Mouse (Mus musculus): ENCODE data around the gene Dna2. TPM values are rescaled to one million over a fixed set of nuclear protein-coding genes. Genes with fewer than 3 reads are reported as not detected.
"Not testable (repeated sequence)": the region's sequence is repeated elsewhere in the genome, so short reads cannot be mapped to it uniquely, and the experiment has no call there.

Dna2 gene
- 36.0 and 39.0 TPM in 2 replicates for polyA plus RNA-seq (2014; fragmentation: Nextera tagmentation; extraction: Ambion mirVana)

GRCm38 (mm10) chr10:62946738-62947471, at the start of gene Dna2:
TSS of gene Dna2 (plus strand) at chr10:62947026.
- Histone ChIP-seq H3K4me3 (ENCODE audit: low read depth, low read length) (peak within 1 kb of the TSS; percentile 71), H3K27me3 (ENCODE audit: control insufficient read depth, insufficient read depth, low read length) (no peaks in the 10 kb centered on the region), H3K27ac (replicated peaks; ENCODE audit: low read depth, low read length) (peak within 1 kb of the TSS; percentile 85), H3K4me1 (ENCODE audit: control insufficient read depth, insufficient read depth, low read length) (no peaks in the 10 kb centered on the region), H3K9me3 (ENCODE audit: control insufficient read depth, low read length) (no peaks in the 10 kb centered on the region), H3K36me3 (ENCODE audit: control insufficient read depth, insufficient read depth, low read length) (peaks cover 2% of the 10 kb centered on the region; the same call in 1 of the 2 replicates), H3K4me2 (ENCODE audit: low read depth, severe bottlenecking) (peak within 1 kb of the TSS; percentile 64), H3K9ac (ENCODE audit: low read length) (peak within 1 kb of the TSS; percentile 87)
- ATAC-seq (ENCODE audit: insufficient number of reproducible peaks, low FRiP score, low TSS enrichment, low read depth) (peak; percentile 91), DNase-seq (ENCODE audit: low spot score) (peak; percentile 88)
- WGBS, result under 1% methylated on average over 64 of the region's 68 CpGs

DNA sequence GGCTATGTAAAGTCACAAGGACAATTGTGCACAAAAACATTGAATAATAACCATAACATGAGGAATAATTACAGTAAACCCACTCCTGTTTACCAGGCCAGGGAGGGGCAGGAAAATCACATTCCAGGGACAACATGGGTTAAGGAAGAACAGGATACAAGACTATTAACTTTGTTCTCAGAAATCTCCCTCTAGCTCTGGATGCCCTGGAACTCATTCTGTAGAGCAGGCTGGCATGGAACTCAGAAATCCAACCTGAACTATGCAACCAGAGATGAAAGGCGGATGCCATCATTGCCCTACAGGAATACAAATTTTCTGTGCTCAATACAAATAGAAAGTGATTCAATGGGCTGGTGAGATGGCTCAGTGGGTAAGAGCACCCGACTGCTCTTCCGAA, 49.4 kb upstream of the Dna2 start:
- Histone ChIP-seq H3K9ac (ENCODE audit: low read length) (no peak overlapping the region), H3K36me3 (ENCODE audit: control insufficient read depth, insufficient read depth, low read length) (no peaks in the 10 kb centered on the region), H3K27me3 (ENCODE audit: control insufficient read depth, insufficient read depth, low read length) (no peaks in the 10 kb centered on the region), H3K4me2 (ENCODE audit: low read depth, severe bottlenecking) (no peak overlapping the region), H3K9me3 (ENCODE audit: control insufficient read depth, low read length) (no peaks in the 10 kb centered on the region), H3K4me3 (ENCODE audit: low read depth, low read length) (no peak overlapping the region), H3K27ac (replicated peaks; ENCODE audit: low read depth, low read length) (no peak overlapping the region), H3K4me1 (ENCODE audit: control insufficient read depth, insufficient read depth, low read length) (no peaks in the 10 kb centered on the region)
- DNase-seq (ENCODE audit: low spot score), result no peak
- ATAC-seq (ENCODE audit: insufficient number of reproducible peaks, low FRiP score, low TSS enrichment, low read depth), result no peak
- 95% methylated on average over 3 of the region's 3 CpGs for WGBS

GRCm38 (mm10) chr10:62898061-62898460, 48.8 kb upstream of the Dna2 start:
- WGBS, result 83% methylated on average over 2 of the region's 2 CpGs
- no peak overlapping the region for H3K9ac ChIP-seq (ENCODE audit: low read length)
- ATAC-seq (ENCODE audit: insufficient number of reproducible peaks, low FRiP score, low TSS enrichment, low read depth), result no peak
- H3K36me3 ChIP-seq (ENCODE audit: control insufficient read depth, insufficient read depth, low read length), result no peaks in the 10 kb centered on the region
- H3K27me3 ChIP-seq (ENCODE audit: control insufficient read depth, insufficient read depth, low read length), result no peaks in the 10 kb centered on the region
- H3K27ac ChIP-seq (replicated peaks; ENCODE audit: low read depth, low read length), result no peak overlapping the region
- H3K9me3 ChIP-seq (ENCODE audit: control insufficient read depth, low read length), result no peaks in the 10 kb centered on the region
- DNase-seq (ENCODE audit: low spot score), result no peak
- H3K4me3 ChIP-seq (ENCODE audit: low read depth, low read length), result no peak overlapping the region
- no peaks in the 10 kb centered on the region for H3K4me1 ChIP-seq (ENCODE audit: control insufficient read depth, insufficient read depth, low read length)
- no peak overlapping the region for H3K4me2 ChIP-seq (ENCODE audit: low read depth, severe bottlenecking)

DNA sequence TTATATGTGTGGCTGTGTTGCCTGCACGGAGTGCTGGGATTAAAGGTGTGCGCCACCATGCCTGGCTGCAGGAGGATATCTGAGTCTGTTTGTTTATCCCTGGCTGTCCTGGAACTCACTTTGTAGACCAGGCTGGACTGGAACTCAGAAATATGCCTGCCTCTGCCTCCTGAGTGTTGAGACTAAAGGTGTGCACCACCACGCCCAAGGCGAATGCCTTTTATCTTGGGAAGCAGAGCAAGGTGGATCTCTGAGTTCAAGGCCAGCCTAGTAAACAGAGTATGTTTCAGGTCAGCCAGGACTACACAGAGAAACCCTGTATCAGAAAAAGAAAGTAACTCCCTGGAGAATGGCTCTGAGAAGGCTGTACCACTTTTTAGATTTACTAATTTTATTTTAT, 46.7 kb upstream of the Dna2 start:
- H3K4me1 ChIP-seq (ENCODE audit: control insufficient read depth, insufficient read depth, low read length), result no peaks in the 10 kb centered on the region
- H3K36me3 ChIP-seq (ENCODE audit: control insufficient read depth, insufficient read depth, low read length), result no peaks in the 10 kb centered on the region
- H3K4me2 ChIP-seq (ENCODE audit: low read depth, severe bottlenecking), result no peak overlapping the region
- WGBS, result 96% methylated on average over 4 of the region's 4 CpGs
- H3K27me3 ChIP-seq (ENCODE audit: control insufficient read depth, insufficient read depth, low read length), result no peaks in the 10 kb centered on the region
- no peak for DNase-seq (ENCODE audit: low spot score)
- H3K27ac ChIP-seq (replicated peaks; ENCODE audit: low read depth, low read length), result no peak overlapping the region
- H3K4me3 ChIP-seq (ENCODE audit: low read depth, low read length), result no peak overlapping the region
- H3K9me3 ChIP-seq (ENCODE audit: control insufficient read depth, low read length), result no peaks in the 10 kb centered on the region
- ATAC-seq (ENCODE audit: insufficient number of reproducible peaks, low FRiP score, low TSS enrichment, low read depth), result no peak
- no peak overlapping the region for H3K9ac ChIP-seq (ENCODE audit: low read length)

DNA sequence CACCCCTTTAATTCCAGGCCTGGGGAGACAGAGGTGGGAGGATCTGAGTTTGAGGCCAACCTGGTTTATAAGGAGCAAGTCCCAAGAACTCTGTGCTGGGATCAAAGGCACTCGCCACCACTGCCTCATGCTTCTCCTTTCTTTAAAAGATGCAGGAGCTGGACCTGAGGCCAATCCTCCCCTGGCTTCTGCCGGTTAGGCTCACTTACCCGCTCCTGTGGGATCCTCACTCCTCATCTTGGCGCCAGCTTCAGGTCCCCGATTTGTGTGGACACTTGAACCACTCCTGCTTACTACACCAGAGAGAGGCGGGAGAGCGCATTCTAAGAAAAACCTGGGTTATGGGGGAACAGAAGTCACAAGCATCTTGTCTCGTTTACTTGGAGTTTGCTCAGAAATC, 45.0 kb upstream of the Dna2 start:
- H3K27me3 ChIP-seq (ENCODE audit: control insufficient read depth, insufficient read depth, low read length), result no peaks in the 10 kb centered on the region
- no peaks in the 10 kb centered on the region for H3K36me3 ChIP-seq (ENCODE audit: control insufficient read depth, insufficient read depth, low read length)
- H3K9ac ChIP-seq (ENCODE audit: low read length), result no peak overlapping the region
- no peaks in the 10 kb centered on the region for H3K4me1 ChIP-seq (ENCODE audit: control insufficient read depth, insufficient read depth, low read length)
- DNase-seq (ENCODE audit: low spot score) (no peak), ATAC-seq (ENCODE audit: insufficient number of reproducible peaks, low FRiP score, low TSS enrichment, low read depth) (no peak)
- H3K9me3 ChIP-seq (ENCODE audit: control insufficient read depth, low read length), result no peaks in the 10 kb centered on the region
- H3K4me3 ChIP-seq (ENCODE audit: low read depth, low read length), result no peak overlapping the region
- no peak overlapping the region for H3K27ac ChIP-seq (replicated peaks; ENCODE audit: low read depth, low read length)
- 35% methylated on average over 8 of the region's 8 CpGs for WGBS
- no peak overlapping the region for H3K4me2 ChIP-seq (ENCODE audit: low read depth, severe bottlenecking)

GRCm38 (mm10) chr10:62902829-62903228, 44.0 kb upstream of the Dna2 start:
- Histone ChIP-seq H3K9ac (ENCODE audit: low read length) (no peak overlapping the region), H3K4me2 (ENCODE audit: low read depth, severe bottlenecking) (no peak overlapping the region), H3K27me3 (ENCODE audit: control insufficient read depth, insufficient read depth, low read length) (no peaks in the 10 kb centered on the region), H3K36me3 (ENCODE audit: control insufficient read depth, insufficient read depth, low read length) (no peaks in the 10 kb centered on the region), H3K27ac (replicated peaks; ENCODE audit: low read depth, low read length) (no peak overlapping the region), H3K4me3 (ENCODE audit: low read depth, low read length) (no peak overlapping the region), H3K9me3 (ENCODE audit: control insufficient read depth, low read length) (no peaks in the 10 kb centered on the region), H3K4me1 (ENCODE audit: control insufficient read depth, insufficient read depth, low read length) (no peaks in the 10 kb centered on the region)
- WGBS, result 63% methylated on average over 1 of the region's 1 CpGs
- ATAC-seq (ENCODE audit: insufficient number of reproducible peaks, low FRiP score, low TSS enrichment, low read depth), result no peak
- DNase-seq (ENCODE audit: low spot score), result no peak

DNA sequence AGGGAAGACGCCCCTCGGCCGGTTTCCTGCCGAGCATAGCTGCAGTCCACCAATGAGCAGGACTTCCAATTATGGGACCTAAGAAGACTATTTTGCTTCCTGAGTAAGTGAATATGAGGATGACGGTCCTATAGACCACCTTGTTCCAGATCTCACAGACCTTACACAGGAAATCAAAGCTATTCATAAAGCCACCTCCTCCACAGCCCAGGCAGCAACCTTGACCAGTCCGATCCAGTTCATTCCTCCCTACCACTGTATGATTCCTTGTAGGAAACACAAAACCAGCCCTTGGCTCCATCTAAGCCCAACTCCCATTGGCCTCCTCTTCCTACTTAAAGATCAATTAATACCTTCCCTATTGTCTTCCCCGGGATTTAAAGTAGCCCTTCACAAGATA, 40.5 kb upstream of the Dna2 start:
- Histone ChIP-seq H3K4me3 (ENCODE audit: low read depth, low read length) (no peak overlapping the region), H3K9ac (ENCODE audit: low read length) (no peak overlapping the region), H3K27ac (replicated peaks; ENCODE audit: low read depth, low read length) (no peak overlapping the region), H3K27me3 (ENCODE audit: control insufficient read depth, insufficient read depth, low read length) (no peaks in the 10 kb centered on the region), H3K36me3 (ENCODE audit: control insufficient read depth, insufficient read depth, low read length) (no peaks in the 10 kb centered on the region), H3K4me1 (ENCODE audit: control insufficient read depth, insufficient read depth, low read length) (no peaks in the 10 kb centered on the region), H3K4me2 (ENCODE audit: low read depth, severe bottlenecking) (no peak overlapping the region), H3K9me3 (ENCODE audit: control insufficient read depth, low read length) (no peaks in the 10 kb centered on the region)
- no peak for DNase-seq (ENCODE audit: low spot score)
- 89% methylated on average over 7 of the region's 7 CpGs for WGBS
- ATAC-seq (ENCODE audit: insufficient number of reproducible peaks, low FRiP score, low TSS enrichment, low read depth), result no peak

DNA sequence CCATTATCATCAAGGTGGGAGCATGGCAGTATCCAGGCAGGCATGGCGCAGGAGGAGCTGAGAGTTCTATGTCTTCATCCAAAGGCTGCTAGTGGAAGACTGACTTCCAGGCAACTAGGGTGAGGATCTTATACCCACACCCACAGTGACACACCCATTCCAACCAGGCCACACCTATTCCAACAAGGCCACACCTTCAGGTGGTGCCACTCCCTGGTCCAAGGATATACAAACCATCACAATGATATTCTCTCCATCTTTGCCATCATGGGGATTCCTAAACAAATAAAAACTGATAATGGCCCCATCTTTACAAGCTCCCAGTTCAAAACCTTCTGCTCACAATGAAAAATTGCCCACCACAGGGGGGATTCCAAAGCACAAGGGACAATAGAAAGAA, 37.9 kb upstream of the Dna2 start, which contains the start of gene Tet1:
Gene Tet1, minus strand, starts transcription at position 101 of the 400 bp plus-strand sequence.
- not testable (repeated sequence) for H3K4me1 ChIP-seq (ENCODE audit: control insufficient read depth, insufficient read depth, low read length); H3K4me2 ChIP-seq (ENCODE audit: low read depth, severe bottlenecking); H3K4me3 ChIP-seq (ENCODE audit: low read depth, low read length); ATAC-seq (ENCODE audit: insufficient number of reproducible peaks, low FRiP score, low TSS enrichment, low read depth); H3K27ac ChIP-seq (replicated peaks; ENCODE audit: low read depth, low read length); DNase-seq (ENCODE audit: low spot score); H3K36me3 ChIP-seq (ENCODE audit: control insufficient read depth, insufficient read depth, low read length); H3K27me3 ChIP-seq (ENCODE audit: control insufficient read depth, insufficient read depth, low read length); H3K9ac ChIP-seq (ENCODE audit: low read length); H3K9me3 ChIP-seq (ENCODE audit: control insufficient read depth, low read length)
- no CpG with 5 or more reads among the region's 1 CpGs for WGBS

DNA sequence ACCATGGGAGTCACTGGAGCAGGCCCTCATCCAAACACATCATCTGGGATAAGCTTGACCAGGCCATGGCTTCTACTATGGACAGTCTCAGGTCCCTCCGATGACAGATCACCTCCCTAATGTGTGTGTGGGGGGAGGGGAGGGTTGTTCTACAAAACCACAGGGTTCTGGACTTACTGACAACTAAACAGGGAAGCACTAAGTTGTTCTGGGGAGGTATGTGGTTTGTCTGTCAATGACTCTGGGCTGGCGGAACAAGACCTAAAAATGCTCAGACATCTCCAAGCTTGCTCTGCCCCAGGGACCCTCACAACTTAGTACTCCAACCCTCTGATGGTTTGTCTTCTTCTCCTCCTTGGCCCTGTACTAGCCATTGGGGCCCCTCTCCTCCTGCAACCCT, 35.7 kb upstream of the Dna2 start:
- DNase-seq (ENCODE audit: low spot score) (no peak), ATAC-seq (ENCODE audit: insufficient number of reproducible peaks, low FRiP score, low TSS enrichment, low read depth) (no peak)
- Histone ChIP-seq H3K4me1 (ENCODE audit: control insufficient read depth, insufficient read depth, low read length) (no peaks in the 10 kb centered on the region), H3K9ac (ENCODE audit: low read length) (no peak overlapping the region), H3K9me3 (ENCODE audit: control insufficient read depth, low read length) (no peaks in the 10 kb centered on the region), H3K27me3 (ENCODE audit: control insufficient read depth, insufficient read depth, low read length) (no peaks in the 10 kb centered on the region), H3K36me3 (ENCODE audit: control insufficient read depth, insufficient read depth, low read length) (no peaks in the 10 kb centered on the region), H3K4me2 (ENCODE audit: low read depth, severe bottlenecking) (no peak overlapping the region), H3K4me3 (ENCODE audit: low read depth, low read length) (no peak overlapping the region), H3K27ac (replicated peaks; ENCODE audit: low read depth, low read length) (no peak overlapping the region)
- WGBS, result 90% methylated on average over 2 of the region's 2 CpGs
